Mouse (Mus musculus): Measurements from ENCODE around the gene Urb2.
"Not testable (repeated sequence)": the region's sequence is repeated elsewhere in the genome, so short reads cannot be mapped to it uniquely, and the experiment has no call there.

Gene Urb2

GRCm38 (mm10) chr8:124021237-124022227 is at the start of gene Urb2, which contains the start of gene Taf5l:
TSS of gene Urb2 (plus strand) at chr8:124021508.
TSS of gene Taf5l (minus strand) at chr8:124021397.
- DNase-seq = peak; percentile 94

- DNase-seq = no peak
These were observed 47.8 kb upstream of the Urb2 start for GRCm38 (mm10) chr8:123973495-123973894.

- DNase-seq = no peak
These were observed 43.8 kb upstream of the Urb2 start for GRCm38 (mm10) chr8:123977499-123977898.

GRCm38 (mm10) chr8:123978166-123978838 is 43.0 kb upstream of the Urb2 start:
- no peak for DNase-seq

- no peak for DNase-seq
These were observed 42.4 kb upstream of the Urb2 start for GRCm38 (mm10) chr8:123978926-123979325.

GRCm38 (mm10) chr8:123980239-123980638 is 41.1 kb upstream of the Urb2 start:
- DNase-seq = no peak

GRCm38 (mm10) chr8:123981674-123982073 is 39.6 kb upstream of the Urb2 start:
- no peak for DNase-seq

GRCm38 (mm10) chr8:123982291-123982793 is 39.0 kb upstream of the Urb2 start:
- no peak for DNase-seq

- peak; percentile 91 for DNase-seq
These were observed 38.4 kb upstream of the Urb2 start, which contains the start of gene Abcb10 for GRCm38 (mm10) chr8:123982826-123983400. TSS of gene Abcb10 (minus strand) at chr8:123983122.

DNA sequence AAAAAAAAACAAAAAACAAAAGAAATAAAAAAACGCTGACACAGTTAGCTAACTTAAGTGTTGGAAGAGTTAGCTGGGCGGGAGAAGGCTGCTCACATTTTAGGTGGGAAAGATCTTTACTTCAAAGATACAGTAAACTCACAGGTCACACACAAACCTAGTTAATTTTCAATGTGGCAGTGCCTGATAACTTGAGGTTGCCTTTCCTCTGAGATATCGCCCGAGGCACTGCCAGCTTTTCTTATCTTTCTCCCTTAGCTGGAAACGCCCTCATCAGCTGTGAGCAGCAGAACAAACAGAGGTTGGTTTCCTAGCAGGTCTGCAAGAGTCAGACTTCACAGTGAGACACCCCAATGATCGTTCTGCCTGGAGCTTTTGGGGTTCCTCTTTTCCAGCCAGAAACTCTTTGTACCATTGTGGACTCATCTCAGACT is 32.7 kb upstream of the Urb2 start:
- no peak for DNase-seq

- no peak for DNase-seq
These were observed 32.2 kb upstream of the Urb2 start for GRCm38 (mm10) chr8:123989128-123989527.

DNA sequence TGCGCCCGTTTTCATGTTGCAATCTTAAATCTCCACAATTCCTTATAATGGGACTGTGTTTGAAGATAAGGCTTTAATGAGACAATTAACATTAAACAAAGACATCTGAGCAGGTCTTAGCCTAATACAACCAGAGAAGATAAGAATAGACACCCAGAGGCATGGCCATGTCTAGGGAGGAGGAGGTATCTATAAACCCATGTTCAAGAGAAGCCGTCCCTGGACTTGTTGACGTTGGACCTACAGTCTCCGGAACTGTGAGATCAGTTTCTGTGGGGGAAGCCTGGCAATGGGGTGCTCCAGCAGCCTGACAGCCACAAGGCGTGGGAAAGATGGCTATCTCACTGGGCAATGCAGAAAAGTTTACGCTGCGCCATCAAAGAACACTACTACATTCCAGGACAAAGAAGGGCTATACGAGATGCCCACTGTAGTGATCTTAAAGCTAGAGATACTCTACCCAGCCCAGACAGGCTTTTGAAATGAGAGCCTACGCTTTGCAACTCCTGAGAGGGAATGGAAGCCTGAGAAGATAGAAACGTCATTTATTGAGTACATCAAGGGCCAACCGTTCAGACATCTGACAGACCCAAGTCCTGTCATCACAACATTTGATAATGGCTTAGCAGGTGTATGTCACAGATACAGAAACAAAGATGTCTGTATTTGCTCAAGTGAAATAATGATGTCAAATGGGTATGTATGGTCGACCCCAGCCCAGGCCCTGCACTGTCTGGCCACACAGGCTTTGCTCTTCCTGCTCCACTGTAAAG is 30.8 kb upstream of the Urb2 start:
- no peak for DNase-seq

- no peak for DNase-seq
These were observed 28.7 kb upstream of the Urb2 start for GRCm38 (mm10) chr8:123992587-123992986.

- DNase-seq = no peak
These were observed 27.7 kb upstream of the Urb2 start for GRCm38 (mm10) chr8:123993597-123993996.

DNA sequence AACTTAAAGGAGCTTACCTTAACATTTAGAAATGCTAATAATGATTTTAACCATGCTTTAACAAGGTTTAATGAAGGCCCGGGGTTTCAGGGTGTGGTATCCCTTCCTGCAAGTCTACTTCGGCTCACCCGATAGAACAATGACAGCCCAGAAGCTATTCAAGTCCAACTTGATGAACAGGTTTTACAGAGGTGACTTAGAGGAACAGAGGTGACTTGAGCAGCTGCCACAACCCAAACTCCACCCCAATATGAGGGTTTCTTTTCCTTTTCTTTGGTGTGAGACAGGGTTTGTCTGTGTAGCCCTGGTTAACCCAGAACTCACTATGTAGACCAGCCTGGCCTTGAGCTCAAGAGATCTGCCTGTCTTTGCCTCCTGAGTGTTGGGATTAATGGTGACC is 27.3 kb upstream of the Urb2 start:
- DNase-seq = no peak

DNA sequence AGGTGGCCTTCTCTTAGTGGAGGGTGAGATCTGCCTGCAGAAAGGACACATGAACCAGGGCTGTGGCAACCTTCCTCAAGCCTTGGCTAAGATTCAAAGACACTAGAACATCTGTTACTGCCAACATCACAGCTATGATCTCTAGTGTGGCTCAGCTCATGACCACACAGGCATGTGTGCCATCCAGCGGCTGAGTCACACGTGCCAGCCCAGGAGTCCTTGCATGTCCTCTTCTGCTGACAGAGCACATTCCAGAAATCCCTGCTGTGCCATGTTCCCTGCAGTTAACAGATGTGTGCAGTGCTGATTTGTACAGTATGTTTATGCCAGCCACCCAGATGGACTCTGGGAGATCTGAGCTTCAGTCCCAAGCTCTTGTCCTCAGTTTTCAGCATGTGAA is 21.7 kb upstream of the Urb2 start:
- DNase-seq = no peak

GRCm38 (mm10) chr8:124002546-124003108 is 18.7 kb upstream of the Urb2 start:
- DNase-seq = no peak

- no peak for DNase-seq
These were observed 13.5 kb upstream of the Urb2 start for GRCm38 (mm10) chr8:124007829-124008228.

DNA sequence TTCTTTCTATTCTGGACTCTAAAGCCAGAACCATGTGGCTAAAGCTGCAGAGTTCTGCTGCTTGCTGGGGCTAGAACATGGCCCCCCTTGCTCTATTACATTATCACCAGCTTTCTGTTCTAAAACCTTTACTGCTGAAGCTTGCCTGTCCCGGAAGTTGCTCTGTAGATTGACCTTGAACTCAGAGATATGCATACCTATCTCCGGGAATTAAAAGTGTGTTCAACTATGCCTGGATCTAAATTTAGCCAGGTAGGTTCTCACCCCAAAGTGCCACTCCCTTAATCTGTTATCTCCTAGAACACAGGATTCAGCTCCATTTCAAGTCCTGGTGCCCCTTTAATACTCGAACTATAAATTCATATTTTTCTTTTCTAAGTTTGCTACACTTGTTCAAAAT is 9.7 kb upstream of the Urb2 start:
- no peak for DNase-seq

DNA sequence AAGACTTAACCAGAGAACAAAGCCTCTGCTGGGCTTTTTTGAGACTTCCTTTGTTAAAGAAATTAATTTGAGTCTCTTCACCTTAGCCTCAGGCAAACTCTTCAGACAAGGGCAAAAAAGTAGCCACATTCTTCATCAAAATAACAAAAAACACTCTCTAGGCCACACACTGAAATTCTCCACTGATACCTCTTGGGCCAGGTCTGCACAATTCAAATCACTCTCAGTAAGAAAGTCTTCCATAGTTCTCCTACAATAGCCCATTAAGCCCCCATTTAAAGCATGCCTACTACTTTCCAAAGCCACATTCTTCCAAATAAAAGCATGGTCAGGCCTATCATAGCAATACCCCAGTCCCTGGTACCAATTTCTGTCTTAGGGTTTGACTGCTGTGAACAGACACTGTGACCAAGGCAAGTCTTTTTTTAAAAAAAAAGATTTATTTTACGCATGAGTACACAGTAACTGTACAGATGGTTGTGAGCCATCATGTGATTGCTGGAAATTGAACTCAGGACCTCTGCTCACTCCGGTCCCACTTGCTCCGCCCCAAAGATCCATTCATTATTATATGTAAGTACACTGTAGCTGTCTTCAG is 9.2 kb upstream of the Urb2 start:
- DNase-seq = no peak

GRCm38 (mm10) chr8:124014299-124014698 is 7.0 kb upstream of the Urb2 start:
- DNase-seq = not testable (repeated sequence)

- DNase-seq = no peak
These were observed 6.6 kb upstream of the Urb2 start for GRCm38 (mm10) chr8:124014751-124015150.
